Mouse (Mus musculus) heart, embryonic 15.5 days (tissue): Measurements from ENCODE around the gene Zfp553. TPM values are rescaled to one million over a fixed set of nuclear protein-coding genes. Genes with fewer than 3 reads are reported as not detected.
A peak's percentile ranks its signal among the peaks of the same experiment; 100 is the strongest.

Source experiments
- ATAC-seq: fragments of 200-750 bp; cut with Nextera tagmentation; replicated peaks from 2 replicates; pipeline ENCODE4 v1.8.0; 2017; ENCODE audit warnings: low read depth, moderate TSS enrichment; ENCODE audit not compliant: insufficient number of reproducible peaks, insufficient read depth, low FRiP score
- H3K27ac ChIP-seq: fragments of 300-500 bp; sonication (generic); 2 replicates; pipeline ENCODE4 v1.5.1; 2015; ENCODE audit warnings: mild to moderate bottlenecking, inconsistent platforms
- H3K27me3 ChIP-seq: fragments of 300-500 bp; sonication (generic); 2 replicates; pipeline ENCODE4 v1.6.1; 2015; ENCODE audit warnings: inconsistent platforms
- H3K36me3 ChIP-seq: fragments of 300-500 bp; sonication (generic); 2 replicates; pipeline ENCODE4 v1.6.1; 2015; ENCODE audit warnings: mild to moderate bottlenecking, inconsistent platforms
- H3K4me1 ChIP-seq: fragments of 300-500 bp; sonication (generic); replicated peaks from 2 replicates; pipeline ENCODE4 v1.6.1; 2015; ENCODE audit warnings: inconsistent platforms
- H3K4me2 ChIP-seq: fragments of 300-500 bp; sonication (generic); 2 replicates; pipeline ENCODE4 v1.6.1; 2015; ENCODE audit warnings: inconsistent platforms, mild to moderate bottlenecking, moderate library complexity
- H3K4me3 ChIP-seq: fragments of 300-500 bp; sonication (generic); 2 replicates; pipeline ENCODE4 v1.5.1; 2015; ENCODE audit warnings: mild to moderate bottlenecking, inconsistent platforms
- H3K9ac ChIP-seq: fragments of 300-500 bp; sonication (generic); 2 replicates; pipeline ENCODE4 v1.6.1; 2015; ENCODE audit warnings: mild to moderate bottlenecking, inconsistent platforms
- H3K9me3 ChIP-seq: fragments of 300-500 bp; sonication (generic); replicated peaks from 2 replicates; pipeline ENCODE4 v1.6.1; 2016; ENCODE audit warnings: inconsistent platforms
- WGBS: fragments of 180-500 bp; shearing (Covaris S2); methylation state at CpG from one replicate; pipeline ENCODE4 v1.1.7; 2015; ENCODE audit warnings: mixed read lengths; 5-methylcytosine and 5-hydroxymethylcytosine counted together
- polyA plus RNA-seq: library from polyadenylated mRNA; unstranded; fragments of >200 nt; fragmentation: Nextera tagmentation; extraction: Ambion mirVana; gene quantifications from 2 replicates; pipeline ENCODE4 v1.2.1, GENCODE M21; 2015

The Zfp553 gene
- polyA plus RNA-seq, 1 experiment from 2014 or later, result 17.8 TPM

DNA sequence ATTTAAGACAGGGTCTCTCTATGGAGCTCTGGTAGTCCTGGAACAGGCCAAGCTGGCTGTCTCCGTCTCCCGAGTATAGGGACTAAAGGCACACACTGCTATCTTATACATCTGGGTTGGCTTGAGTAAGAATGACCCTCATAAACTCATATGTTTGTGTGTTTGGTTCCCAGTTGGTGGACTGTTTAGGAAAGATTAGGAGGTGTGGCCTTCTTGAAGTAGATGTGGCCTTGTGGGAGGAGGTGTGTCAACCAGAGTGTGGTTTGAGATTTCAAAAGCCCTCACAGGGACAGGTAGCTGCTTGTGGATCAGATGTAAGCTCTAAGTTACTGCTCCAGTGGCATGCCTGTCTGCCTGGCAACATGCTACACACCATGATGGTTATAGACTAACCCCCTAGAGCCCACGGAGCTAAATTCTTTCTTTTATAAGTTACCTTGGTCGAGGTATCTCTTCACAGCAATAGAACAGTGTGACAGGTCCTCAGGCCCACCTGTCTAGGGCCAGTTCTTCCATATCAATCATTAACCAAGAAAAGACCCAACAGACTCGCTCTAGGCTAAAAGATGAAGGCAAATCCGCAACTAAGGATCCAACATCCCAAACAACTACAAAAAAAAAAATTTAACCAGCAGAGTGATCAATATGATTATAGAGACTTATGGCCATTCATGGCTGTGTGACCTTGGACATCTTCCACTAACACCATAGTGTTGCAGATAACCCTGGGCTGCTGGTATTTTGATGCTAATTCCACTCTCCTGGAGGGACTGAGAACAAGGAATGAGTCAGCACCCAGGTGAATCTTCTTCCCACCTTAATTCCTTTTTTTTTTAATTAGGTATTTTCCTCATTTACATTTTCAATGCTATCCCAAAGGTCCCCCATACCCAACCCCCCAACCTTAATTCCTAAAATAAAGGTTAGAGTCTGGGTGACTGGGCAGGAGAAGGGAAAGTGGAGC is 9.1 kb upstream of the Zfp553 start:
- no peak overlapping the region for H3K27ac ChIP-seq
- ATAC-seq, result no peak
- no peaks in the 10 kb centered on the region for H3K27me3 ChIP-seq
- no peak overlapping the region for H3K4me2 ChIP-seq
- H3K9me3 ChIP-seq, result no peaks in the 10 kb centered on the region
- no peak overlapping the region for H3K4me3 ChIP-seq
- 0 out of 2 replicates have a peak, but pooled peaks cover 2% of the 10 kb centered on the region for H3K4me1 ChIP-seq
- no peaks in the 10 kb centered on the region for H3K36me3 ChIP-seq
- 82% methylated on average over 6 of the region's 6 CpGs for WGBS
- no peak overlapping the region for H3K9ac ChIP-seq

- H3K9me3 ChIP-seq, result no peaks in the 10 kb centered on the region
- no peak overlapping the region for H3K9ac ChIP-seq
- WGBS, result 88% methylated on average over 6 of the region's 6 CpGs
- no peak overlapping the region for H3K27ac ChIP-seq
- no peak for ATAC-seq
- no peak overlapping the region for H3K4me3 ChIP-seq
- H3K36me3 ChIP-seq, result no peaks in the 10 kb centered on the region; the same call in 1 of the 2 replicates
- H3K4me1 ChIP-seq, result 0 out of 2 replicates have a peak, but pooled peaks cover 4% of the 10 kb centered on the region
- H3K27me3 ChIP-seq, result no peaks in the 10 kb centered on the region
- no peak overlapping the region for H3K4me2 ChIP-seq
These were observed 8.2 kb upstream of the Zfp553 start for GRCm38 (mm10) chr7:127224616-127225015.

DNA sequence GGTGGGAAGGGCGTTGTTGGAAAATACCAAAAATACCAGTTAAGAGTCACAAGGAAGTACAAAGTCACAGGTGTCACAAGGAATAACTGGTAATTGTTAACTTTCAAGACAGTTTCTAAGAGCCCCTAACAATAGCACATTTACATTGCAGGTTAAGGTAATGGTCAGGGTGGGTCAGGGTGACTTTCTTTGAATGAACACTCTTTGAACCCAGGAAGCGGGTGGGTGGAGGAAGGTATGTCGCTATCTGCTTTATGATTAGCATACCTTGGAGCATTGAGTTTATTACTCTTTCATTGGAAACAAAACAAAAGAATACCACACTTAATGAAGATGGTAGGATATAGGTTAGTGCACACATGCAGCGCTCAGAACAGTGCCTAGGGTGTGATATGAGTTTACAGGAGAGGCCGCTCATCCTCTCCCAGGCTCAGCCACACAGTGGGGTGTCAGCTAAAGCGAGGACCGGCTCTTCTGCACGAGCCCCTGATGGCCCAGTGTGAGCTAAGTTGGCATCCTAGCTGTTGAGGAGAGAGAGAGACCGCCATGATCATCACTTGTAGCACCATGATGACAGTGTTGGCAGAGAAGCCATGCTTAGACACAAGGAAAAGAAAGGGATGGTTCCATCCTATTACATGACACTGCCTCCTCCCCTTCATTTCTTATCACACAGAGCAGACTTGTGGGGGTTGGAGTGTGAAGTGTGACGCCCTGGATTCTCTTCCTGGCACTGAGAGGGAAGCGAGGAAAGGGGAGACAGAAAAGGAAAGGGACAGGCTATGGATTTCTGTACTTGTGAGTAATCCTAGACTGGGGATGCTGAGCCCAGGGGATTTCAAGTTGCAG is 7.5 kb upstream of the Zfp553 start:
- Histone ChIP-seq H3K27ac (no peak overlapping the region), H3K9me3 (no peaks in the 10 kb centered on the region), H3K4me2 (no peak overlapping the region), H3K4me1 (peaks cover 11% of the 10 kb centered on the region), H3K36me3 (no peaks in the 10 kb centered on the region; the same call in 1 of the 2 replicates), H3K4me3 (no peak overlapping the region), H3K27me3 (no peaks in the 10 kb centered on the region), H3K9ac (no peak overlapping the region)
- ATAC-seq, result no peak
- WGBS, result 72% methylated on average over 11 of the region's 11 CpGs

DNA sequence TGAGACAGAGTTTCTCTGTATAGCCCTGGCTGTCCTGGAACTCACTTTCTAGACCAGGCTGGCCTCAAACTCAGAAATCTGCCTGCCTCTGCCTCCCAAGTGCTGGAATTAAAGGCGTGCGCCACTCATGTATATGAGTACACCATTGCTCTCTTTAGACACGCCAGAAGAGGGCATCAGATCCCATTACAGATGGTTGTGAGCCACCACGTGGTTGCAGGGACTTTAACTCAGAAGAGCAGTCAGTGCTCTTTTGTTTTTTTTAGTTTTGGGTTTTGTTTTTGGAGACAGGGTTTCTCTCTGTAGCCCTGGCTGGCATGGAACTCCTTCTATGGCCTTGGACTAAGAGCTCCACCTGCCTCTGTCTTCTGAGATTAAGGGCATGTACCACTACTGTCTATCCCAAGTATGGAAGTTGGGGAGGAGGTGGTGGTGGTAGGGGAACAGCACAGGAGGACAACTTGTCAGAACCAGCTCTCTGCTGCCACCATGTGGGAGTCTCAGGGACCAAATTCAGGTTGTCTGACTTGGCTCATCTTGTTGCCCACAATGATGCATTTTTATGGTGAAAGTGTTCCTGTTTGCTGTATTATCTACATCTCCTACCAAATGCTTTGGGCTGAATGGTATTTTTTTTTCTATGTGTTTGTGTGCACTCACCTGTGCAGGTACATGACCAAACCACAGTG is 4.1 kb upstream of the Zfp553 start:
- H3K4me3 ChIP-seq, result no peak overlapping the region
- H3K27me3 ChIP-seq, result no peaks in the 10 kb centered on the region
- H3K4me2 ChIP-seq, result no peak overlapping the region
- ATAC-seq, result no peak
- peaks cover 28% of the 10 kb centered on the region for H3K4me1 ChIP-seq
- H3K9ac ChIP-seq, result no peak overlapping the region
- WGBS, result 62% methylated on average over 4 of the region's 4 CpGs
- H3K36me3 ChIP-seq, result no peaks in the 10 kb centered on the region; the same call in 1 of the 2 replicates
- H3K9me3 ChIP-seq, result no peaks in the 10 kb centered on the region
- no peak overlapping the region for H3K27ac ChIP-seq

DNA sequence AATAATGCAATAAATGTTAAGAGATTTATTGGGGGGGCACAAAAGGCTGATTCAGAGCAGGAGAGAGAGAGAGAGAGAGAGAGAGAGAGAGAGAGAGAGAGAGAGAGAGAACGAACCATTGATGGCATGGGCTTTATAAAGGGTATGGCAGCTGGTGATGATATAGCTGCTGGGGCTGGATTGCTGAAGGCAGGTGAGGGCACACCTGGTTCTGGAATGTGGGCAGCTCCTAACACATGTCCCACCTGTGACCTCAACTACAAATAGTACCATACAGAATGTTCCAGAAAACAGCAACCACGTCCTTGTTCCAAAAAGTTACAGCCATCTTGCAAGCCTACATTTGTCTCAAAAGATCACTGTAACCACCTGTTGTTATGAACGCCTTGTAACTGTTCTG is 1.5 kb upstream of the Zfp553 start:
- H3K9me3 ChIP-seq, result no peaks in the 10 kb centered on the region
- peak overlapping the region; percentile 71 for H3K4me2 ChIP-seq
- H3K4me1 ChIP-seq, result peaks cover 38% of the 10 kb centered on the region
- no peaks in the 10 kb centered on the region for H3K27me3 ChIP-seq
- H3K36me3 ChIP-seq, result peaks cover 19% of the 10 kb centered on the region
- WGBS, result 54% methylated on average over 3 of the region's 3 CpGs
- ATAC-seq, result no peak
- peak overlapping the region; percentile 89 for H3K9ac ChIP-seq
- peak overlapping the region; percentile 98; the same call in 1 of the 2 replicates for H3K27ac ChIP-seq
- peak overlapping the region; percentile 83 for H3K4me3 ChIP-seq

- peaks cover 25% of the 10 kb centered on the region for H3K36me3 ChIP-seq
- peaks cover 38% of the 10 kb centered on the region for H3K4me1 ChIP-seq
- H3K9me3 ChIP-seq, result no peaks in the 10 kb centered on the region
- H3K27ac ChIP-seq, result peak overlapping the region; percentile 98
- no peak for ATAC-seq
- H3K4me3 ChIP-seq, result peak overlapping the region; percentile 83
- WGBS, result 7% methylated on average over 20 of the region's 20 CpGs
- H3K4me2 ChIP-seq, result peak overlapping the region; percentile 71
- peak overlapping the region; percentile 89 for H3K9ac ChIP-seq
- no peaks in the 10 kb centered on the region for H3K27me3 ChIP-seq
These were observed 837 bp upstream of the Zfp553 start for GRCm38 (mm10) chr7:127231826-127232621.

- Histone ChIP-seq H3K9me3 (no peaks in the 10 kb centered on the region), H3K4me2 (peak overlapping the region; percentile 71), H3K4me1 (peaks cover 38% of the 10 kb centered on the region), H3K27ac (peak overlapping the region; percentile 98), H3K36me3 (peaks cover 39% of the 10 kb centered on the region), H3K27me3 (no peaks in the 10 kb centered on the region), H3K9ac (peak overlapping the region; percentile 89), H3K4me3 (peak overlapping the region; percentile 83)
- WGBS, result under 1% methylated on average over 27 of the region's 27 CpGs
- ATAC-seq, result peak; percentile 20
These were observed 498 bp downstream of the Zfp553 start for GRCm38 (mm10) chr7:127233368-127233749.

GRCm38 (mm10) chr7:127233765-127234164 is 904 bp downstream of the Zfp553 start:
- Histone ChIP-seq H3K27ac (peak overlapping the region; percentile 98), H3K4me2 (peak overlapping the region; percentile 71), H3K9me3 (no peaks in the 10 kb centered on the region), H3K27me3 (no peaks in the 10 kb centered on the region), H3K9ac (peak overlapping the region; percentile 89), H3K4me3 (peak overlapping the region; percentile 83), H3K36me3 (peaks cover 43% of the 10 kb centered on the region), H3K4me1 (peaks cover 38% of the 10 kb centered on the region)
- WGBS, result 3% methylated on average over 9 of the region's 9 CpGs
- no peak for ATAC-seq

DNA sequence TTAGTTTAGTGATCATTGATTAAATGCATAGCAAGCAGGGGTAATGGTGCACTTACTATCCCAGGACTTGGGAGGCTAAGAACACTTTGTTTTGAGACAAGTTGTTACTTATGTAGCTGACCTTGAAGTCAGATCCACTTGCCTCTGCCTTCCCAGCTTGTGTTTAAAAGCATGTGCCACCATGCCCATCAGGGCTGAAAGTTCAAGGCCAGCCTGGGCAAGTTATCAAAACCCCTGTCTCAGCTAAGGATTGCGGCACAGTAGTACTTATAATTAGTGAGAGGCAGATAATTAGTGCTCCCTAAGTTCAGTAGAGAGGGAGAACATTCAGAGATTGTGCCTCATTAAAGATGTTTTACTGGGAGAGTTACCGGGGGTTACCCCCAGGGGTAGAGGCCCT is 1.9 kb downstream of the Zfp553 start:
- H3K4me3 ChIP-seq, result no peak overlapping the region
- H3K4me2 ChIP-seq, result no peak overlapping the region
- H3K36me3 ChIP-seq, result peaks cover 43% of the 10 kb centered on the region
- peaks cover 35% of the 10 kb centered on the region for H3K4me1 ChIP-seq
- no peak for ATAC-seq
- H3K9me3 ChIP-seq, result no peaks in the 10 kb centered on the region
- H3K27me3 ChIP-seq, result no peaks in the 10 kb centered on the region
- WGBS, result 99% methylated on average over 2 of the region's 2 CpGs
- no peak overlapping the region for H3K9ac ChIP-seq
- no peak overlapping the region for H3K27ac ChIP-seq

GRCm38 (mm10) chr7:127243361-127243867 is 10.6 kb downstream of the Zfp553 start:
- peak overlapping the region; percentile 84 for H3K9ac ChIP-seq
- H3K9me3 ChIP-seq, result no peaks in the 10 kb centered on the region
- H3K4me1 ChIP-seq, result peaks cover 25% of the 10 kb centered on the region
- no peaks in the 10 kb centered on the region for H3K27me3 ChIP-seq
- ATAC-seq, result no peak
- H3K4me3 ChIP-seq, result peak overlapping the region; percentile 70
- 43% methylated on average over 2 of the region's 2 CpGs for WGBS
- peak overlapping the region; percentile 96 for H3K4me2 ChIP-seq
- H3K36me3 ChIP-seq, result peaks cover 8% of the 10 kb centered on the region; the same call in 1 of the 2 replicates
- peak overlapping the region; percentile 94 for H3K27ac ChIP-seq
